Mouse (Mus musculus) liver (tissue): ENCODE measurements around the gene Stard3.

Experiments used
- DNase-seq: peaks from one replicate; pipeline ENCODE4 v3.0.0-alpha.2; 2020; ENCODE audit warnings: mixed read lengths

The Stard3 gene

DNA sequence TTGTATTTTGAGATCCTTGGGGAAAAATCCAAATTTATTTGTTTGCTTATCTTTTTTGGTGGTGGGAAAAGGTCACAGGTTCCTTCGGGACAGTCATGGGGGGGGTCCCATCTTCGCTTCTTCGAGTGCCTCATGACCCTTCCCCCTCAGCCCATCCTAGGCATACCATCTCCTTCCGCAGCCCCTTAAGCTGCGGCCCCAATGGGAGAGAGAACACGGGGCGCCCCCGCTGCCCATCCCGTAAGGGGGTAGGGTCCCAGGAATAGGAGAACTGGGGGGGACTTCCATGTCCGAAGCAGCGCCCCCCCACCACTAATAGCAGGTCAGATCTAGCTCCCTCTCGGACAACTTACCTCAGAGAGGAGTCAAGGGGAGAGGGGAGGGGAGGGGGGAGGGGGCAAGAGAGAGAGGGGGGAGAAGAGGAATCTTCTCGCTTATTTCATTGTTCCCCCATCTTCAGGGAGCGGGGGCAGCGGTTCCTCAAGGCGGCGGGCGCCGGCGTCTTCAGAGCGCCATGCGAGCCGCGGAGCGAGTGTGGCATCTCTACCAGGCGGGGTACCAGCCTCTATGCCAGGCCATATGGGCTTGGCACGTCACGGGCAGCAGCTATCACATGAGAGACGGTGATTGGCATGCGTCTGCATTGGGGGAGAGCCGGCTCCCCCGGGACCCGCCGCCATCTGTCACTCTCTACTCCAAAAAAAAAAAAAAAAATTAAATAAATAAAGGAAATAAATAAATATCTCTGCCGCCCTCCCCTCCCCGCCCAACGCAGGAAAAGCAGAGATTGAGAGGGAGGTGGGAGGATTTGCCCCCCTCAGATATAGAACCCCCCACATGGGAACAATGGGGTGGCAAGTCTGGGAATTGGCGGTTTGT, 28.8 kb upstream of the Stard3 start, which contains the start of gene Neurod2:
TSS of gene Neurod2 (minus strand) at position 568 of the 879 bp plus-strand sequence.
- DNase-seq, result no peak

DNA sequence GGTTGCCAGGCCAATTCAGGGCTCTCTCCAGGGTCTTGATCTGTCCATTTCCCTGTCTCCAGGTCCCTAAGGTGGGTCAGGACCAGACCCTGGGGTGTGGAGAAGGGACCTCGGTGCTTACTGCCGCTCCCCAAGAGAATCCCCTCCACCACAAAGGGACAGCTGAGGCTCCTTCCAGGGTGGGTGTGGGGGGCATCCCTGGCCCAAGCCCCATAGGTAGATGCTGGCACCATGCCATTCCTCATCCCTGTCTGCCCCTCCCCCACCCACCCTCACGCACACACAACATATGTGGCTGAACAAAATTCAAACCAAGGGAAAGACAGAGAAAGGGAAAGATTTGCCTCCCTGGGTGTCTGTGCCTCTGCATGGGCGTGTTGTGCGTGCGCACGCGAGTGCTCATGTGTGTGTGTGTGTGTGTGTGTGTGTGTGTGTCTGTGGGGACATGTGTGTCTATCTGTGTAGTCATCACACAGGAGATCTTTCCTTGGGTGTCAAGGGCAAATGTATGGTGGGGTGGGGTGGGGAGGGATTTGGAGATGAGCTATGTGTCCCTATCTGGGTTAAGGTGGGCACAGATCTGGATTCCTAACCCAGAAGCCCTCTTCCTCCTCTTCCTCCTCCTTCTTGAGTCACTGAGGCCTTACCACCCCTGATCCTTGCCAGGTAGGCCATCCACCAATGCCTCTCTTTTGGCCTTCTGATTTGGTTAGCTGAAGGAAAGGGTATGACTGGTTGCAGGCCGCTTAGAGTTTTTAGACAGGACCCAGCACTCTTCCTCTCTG, 28.0 kb upstream of the Stard3 start:
- DNase-seq, result no peak

DNA sequence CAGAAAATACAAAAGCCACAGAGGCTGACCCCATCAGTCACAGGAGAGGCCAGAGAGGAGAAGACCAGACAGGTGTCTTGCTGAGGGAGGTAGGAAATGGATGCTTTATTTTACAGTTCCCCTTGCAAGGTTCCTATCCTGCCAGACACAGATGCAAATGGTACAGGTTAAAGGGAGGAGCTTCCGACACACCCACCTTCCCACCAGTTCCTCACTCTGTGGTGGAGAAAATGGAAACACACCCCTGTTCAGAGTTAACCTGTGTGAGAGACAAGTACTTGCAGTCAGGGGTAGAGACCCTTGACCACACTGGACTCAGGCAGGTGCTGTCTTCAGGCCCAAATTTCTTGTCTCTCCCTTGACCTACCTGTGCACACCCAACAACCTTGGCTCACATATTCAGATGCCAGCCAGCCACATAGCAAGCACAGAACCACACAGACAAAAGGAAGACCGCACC, 27.4 kb upstream of the Stard3 start:
- DNase-seq, result no peak

DNA sequence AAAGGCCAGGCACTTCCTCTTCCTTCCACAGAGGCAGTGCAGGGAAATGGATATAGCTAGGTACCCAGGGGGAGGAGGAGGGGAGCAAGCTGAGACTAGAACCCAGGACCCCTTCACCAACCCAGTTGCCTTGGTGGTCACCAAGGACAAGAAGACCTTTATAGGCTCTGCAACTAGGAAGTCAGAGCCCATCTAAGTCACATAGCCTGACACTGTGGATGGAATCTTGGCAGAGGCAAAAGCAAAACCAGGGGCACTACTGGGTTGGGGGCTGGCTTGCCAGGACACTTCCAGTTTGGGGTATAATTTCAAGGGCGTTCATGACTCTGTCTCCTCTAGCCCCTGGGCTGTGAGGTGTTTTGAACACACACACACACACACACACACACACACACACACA, 26.8 kb upstream of the Stard3 start:
- no peak for DNase-seq

DNA sequence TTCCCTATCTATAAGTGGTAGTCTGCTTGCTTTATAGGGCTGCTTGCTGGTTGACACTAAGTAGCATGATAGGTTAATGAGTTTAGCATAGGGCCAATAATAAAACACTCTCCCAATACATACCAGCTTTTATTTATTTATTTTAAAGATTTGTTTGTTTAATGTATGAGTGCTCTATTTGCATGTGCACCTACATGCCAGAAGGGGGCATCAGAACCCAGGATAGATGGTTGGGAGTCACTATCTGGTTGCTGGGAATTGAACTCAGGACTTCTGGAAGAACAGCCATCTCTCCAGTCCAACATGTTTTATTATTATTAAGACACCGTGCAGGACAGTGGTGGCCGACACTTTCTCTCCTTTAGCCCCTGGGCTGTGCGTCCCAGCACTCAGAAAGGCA, 26.0 kb upstream of the Stard3 start:
- no peak for DNase-seq

DNA sequence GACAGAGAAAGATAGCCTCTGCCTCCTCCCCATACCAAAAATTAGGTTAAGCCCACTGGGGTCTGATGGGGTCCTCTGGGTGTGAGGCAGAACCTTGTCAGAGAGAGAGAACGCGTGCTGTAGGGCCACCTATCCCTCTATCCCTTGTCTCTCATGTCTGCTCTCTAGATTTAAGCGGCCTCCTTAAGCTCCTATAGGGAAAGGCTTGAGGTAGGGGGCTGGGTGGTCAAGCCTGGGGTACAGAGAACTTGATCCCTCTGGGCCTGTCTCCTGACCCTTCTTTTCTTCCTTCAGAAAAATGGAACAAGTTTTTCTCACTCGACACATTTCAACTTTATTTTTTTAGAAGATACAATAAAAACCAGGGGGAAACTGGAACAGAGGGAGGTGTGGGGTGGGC, 25.3 kb upstream of the Stard3 start:
- no peak for DNase-seq

DNA sequence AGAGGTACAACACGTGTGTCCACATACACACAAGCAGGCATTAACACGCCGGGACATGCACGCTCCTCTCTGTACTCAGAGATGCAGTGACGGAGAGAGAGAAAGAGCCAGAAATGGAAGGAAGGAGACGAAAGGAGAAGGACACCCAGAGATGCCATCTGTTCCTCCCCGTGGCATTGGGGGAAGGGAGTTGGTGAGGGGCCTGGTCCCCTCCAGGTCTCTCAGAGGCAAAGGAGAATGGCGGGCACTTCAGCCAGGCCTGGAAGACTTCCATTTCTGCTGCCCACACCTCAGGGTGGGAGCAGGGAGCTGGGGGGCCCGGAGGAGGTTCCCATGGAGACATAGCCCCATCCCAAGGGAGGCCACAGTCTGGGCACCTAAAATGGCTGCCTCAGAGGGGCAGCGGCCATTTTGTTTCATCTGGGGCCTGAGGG, 24.9 kb upstream of the Stard3 start:
- no peak for DNase-seq

DNA sequence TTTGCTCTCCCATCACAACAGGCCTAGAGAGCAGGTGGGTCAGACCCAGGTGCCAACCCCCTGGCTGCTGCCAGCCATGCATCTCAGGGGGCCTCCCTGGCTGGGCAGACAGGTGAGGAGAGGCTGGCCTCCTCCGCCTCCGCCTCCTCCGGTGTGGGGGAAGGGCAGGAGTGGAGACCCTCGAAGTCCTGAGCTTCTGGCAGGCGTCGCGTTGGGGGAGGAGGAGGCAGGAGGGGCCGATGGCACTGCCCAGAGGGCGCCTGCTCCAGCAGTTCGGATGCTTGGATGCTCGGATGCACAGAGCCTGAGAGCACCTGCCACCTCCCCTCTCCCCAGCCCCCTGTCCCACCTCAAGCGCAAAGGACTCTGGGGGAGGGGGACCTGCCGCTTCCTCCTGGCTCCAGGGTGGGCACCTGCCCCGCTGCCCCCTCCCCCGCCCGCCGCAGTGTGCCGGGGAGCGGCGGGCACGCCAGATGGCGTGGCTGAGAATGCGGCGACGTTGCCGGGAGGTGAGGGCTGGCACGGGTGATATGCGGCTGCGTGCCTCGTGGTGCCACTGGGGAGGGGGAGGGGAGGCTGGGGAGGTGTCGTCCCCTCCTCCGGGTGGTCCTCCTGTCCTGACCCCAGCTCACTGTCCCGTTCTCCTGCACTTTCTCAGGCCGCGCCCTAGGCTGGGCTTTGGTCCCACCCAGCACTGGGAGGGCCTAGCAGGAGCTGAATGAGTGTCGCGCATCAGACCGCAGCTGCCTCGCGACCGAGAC, 24.0 kb upstream of the Stard3 start:
- DNase-seq, result no peak

DNA sequence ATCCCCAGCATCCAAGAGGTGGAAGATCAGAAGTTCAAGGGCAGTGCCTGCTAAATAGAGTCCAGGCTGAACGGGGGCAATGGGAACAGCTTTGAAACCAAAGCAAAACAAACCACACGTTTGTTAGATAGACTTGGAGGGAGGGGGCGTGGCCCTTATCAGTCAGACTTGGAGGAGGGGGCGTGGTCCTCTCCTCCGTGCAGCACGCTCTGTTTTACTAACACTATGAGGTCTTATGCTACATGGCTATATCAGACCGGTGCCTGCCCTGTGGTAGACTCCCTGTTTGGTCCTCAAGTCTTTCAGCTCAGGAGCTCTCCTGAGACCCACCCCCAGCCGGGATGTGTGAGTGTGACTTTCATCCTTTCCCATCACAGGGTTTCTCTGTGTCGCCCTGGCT, 22.9 kb upstream of the Stard3 start:
- peak; percentile 40 for DNase-seq

DNA sequence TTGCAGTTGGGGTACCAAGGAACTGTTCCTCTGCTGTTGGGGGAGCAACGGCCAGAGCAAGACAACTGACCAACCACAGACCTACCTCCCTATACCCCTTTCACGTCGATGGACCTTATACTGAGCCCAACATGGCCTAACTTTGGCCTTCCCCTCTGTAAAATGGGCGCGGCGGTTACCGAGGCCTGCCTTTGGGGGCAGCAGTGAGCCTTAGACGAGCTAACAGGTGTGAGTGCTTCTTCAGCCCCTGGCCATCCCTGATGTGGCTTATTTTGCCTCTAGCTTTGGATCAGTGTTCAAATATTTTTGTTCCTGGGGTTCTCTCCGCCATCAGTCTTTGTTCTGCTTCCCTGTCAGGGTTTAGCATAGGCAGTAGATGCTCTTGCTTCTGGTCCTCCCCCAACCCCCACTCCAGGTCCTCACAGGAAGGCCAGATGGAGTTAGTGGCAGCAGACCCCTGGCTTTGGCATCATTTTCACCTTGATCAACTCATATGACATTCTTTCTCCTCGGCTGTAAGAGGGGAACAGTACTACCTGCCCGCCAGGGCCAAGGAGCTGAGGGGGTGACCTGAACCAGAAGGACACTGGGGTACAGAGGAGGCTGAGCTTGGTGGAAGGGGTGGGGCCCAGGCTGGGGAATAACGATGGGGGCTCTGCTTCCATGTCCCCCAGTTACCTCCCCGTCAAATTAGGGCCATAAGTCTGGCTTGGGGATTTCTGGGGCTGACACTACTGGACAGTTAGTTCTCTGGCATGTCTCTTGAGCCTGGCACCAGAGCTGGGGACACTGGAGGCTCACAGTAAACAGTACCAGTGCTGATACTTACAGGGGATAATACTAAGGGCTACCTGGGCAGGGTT, 21.7 kb upstream of the Stard3 start:
- no peak for DNase-seq

DNA sequence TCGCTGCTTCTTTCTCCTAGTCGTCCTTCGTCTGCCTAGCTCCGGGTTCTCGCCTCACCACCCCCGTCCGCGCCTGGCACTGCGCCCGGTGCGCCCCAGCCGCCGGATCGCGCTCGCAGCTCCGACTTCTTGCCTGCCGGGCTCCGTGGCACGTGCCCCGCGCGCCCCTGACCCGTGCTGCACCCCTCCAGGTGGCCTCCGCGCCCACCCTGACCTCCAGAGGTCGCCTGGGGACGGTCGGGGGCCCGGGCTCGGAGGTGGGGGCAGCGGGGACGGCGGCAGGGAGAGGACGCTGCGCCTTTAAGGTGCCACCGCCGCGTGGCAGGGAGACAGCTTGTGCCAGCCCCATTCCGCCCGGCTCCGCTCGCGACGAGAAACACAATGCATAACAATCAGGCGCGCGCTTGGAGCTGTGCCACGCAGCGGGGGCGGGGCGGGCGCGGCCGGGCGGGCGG, 19.6 kb upstream of the Stard3 start:
- no peak for DNase-seq

DNA sequence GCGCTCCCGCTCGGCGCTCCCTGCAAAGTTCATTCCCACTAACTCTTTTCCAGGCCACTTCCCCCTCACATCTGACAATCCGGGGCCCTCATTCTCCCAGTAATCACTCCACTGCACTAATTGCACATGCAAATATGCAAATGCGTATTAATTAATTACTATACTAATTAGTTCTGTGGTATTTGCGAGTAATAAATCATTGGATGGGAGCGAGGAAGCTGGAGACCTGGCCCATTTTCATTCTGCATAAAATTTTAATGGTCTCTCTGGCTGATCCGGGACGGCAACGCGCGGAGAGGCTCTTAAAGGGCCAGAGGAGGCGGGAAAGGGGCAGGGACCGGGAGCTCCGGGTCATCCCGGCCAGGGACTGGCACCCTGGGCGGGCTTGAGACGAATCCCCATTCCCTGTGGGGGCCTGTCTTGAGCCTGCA, 19.1 kb upstream of the Stard3 start:
- no peak for DNase-seq

DNA sequence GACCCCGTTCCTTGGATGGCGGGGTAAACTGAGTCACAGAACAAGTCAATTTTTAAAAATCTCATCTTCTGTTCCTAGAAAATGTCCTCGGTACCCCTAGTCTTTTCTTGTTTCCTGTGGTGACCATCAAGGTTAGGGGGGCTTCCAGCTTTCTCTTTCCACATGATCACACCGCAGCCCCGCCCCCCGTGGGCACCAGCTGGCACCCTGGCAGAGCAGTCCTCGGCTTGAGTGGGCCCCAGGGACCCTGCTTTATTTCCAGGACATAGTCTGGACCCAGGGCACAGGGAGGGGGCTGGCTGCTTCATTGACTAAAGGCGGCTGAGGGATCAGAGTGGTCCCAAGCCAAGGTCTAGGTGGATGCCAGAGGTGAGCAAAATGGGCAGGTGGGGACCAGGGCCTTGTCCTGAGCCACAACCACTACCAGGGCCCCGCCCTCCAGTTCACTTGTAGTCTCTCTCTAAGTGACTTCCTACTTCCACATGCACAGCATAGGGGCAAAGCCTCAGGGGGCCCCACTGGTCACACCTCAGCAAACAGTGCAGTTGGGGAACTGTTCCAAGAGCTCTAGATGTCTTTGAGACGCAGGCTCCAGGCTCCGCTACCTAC, 18.4 kb upstream of the Stard3 start:
- no peak for DNase-seq

DNA sequence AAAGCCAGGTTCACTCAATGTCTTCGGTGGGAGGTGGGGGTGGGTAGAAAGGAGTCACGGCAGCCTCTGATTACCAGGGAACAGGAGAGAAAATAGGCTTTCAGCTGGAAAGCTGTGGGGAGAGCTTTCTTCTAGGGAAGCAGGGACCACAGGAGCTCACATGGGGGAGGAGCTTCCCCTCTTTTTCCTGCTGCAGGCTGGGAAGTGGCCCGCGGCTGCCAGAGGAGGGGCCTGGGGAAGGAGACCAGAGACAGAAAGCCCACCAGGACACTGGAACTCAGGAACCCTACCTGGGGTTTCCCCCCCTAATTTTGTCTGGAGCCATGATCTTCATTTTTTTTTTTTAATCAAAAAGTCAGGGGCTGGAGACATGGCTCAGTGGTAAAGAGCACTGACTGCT, 17.6 kb upstream of the Stard3 start:
- no peak for DNase-seq

DNA sequence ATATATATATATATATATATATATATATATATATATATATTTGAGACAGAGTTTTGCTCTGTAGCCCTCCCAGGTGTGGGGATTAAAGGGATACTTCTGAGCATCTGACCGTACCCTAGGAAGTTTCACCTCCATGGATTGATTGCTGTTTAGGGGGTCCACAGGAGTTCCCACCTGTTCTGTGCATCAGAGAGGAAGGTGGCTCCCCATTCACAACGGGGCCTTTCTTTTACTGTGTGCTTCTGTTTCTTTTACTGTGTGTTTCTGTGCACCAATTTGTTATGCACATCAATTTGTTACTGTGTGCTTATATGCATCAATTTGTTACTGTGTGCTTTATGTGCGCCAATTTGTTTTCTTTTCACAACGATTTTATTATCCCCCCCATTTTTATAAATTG, 17.0 kb upstream of the Stard3 start:
- DNase-seq, result no peak

DNA sequence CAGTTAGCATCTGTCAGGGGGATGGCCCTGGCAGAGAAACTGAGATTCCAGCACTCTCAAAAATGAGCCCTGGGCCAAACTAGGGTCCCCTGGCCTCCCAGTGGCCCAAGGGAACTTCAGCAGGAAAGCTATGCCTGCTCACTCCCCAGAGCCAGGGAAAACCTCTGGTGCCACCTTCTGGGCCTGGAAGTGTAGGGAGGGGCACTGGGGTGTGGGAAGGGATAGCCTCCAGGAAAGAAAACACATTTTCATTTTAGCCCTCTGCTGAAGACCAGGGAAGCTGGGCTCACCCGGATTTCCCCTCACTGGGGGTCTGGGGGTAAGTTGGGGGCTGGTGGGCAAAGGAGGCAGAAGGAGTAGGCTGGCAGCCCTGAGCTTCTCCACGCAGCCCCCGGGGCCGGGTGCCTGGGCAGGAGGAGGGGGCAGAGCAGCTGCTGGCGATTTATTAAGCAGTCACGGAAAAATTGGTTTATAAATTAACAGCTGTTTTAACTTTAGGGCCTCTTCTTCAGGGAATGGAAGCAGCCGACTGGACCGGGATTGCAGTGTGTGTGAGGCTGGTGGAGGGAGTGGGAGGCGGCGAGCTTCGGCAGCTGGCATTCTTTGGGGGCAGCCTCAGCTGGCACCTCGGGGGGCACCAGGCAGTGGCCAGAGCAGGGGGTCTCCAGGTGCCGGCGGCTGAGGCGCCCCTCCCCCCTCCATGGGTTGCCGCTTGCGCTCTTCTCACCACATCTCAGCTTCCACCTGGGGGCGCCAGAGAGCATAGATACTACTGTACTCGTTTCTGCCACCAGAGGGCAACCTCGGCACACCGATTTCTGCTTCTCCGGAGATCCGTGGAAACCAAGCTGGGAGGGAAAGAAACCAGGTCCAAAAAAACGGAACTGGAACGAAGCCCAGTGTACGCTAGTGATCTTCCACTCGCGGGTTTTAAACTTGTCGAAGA, 15.9 kb upstream of the Stard3 start:
- peak; percentile 86 for DNase-seq

DNA sequence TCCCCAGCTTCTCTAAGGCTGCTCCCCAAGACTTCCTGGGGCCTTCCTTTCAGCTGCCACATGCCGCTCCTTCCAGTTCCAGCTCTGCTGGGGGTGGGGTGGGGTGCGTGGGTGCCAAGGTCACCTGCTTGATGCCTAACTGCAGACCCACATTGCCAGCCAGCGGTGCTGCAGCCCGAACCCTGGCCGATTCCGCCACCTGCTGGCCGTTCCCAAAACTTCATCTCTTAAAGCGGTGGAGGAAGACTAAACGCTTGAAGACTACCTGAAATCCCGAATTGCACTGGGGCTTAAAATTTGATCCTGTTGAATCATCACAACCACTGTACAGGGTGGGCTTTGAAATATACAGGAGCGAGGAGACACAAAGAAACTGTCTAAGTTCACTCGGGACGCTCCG, 12.9 kb upstream of the Stard3 start:
- peak; percentile 71 for DNase-seq

DNA sequence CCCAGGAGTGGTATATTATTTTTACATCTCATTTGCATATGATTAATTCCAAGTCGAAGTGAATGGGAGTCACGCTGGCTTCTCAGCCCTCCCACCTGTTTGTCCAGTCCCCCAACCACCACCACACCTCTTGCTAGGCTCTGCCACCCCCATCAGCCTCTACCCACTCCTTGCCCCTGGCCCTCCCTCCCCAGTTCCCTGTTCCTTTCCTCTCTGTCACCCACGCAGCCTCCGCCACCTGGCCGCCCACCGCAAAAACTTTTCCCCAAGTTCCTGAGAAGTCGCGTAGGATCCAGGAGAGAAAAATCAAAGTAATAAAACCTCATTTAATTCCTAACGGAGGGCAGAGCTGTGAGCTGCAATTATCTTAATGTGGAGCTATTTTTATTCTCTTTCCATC, 12.0 kb upstream of the Stard3 start:
- DNase-seq, result no peak

DNA sequence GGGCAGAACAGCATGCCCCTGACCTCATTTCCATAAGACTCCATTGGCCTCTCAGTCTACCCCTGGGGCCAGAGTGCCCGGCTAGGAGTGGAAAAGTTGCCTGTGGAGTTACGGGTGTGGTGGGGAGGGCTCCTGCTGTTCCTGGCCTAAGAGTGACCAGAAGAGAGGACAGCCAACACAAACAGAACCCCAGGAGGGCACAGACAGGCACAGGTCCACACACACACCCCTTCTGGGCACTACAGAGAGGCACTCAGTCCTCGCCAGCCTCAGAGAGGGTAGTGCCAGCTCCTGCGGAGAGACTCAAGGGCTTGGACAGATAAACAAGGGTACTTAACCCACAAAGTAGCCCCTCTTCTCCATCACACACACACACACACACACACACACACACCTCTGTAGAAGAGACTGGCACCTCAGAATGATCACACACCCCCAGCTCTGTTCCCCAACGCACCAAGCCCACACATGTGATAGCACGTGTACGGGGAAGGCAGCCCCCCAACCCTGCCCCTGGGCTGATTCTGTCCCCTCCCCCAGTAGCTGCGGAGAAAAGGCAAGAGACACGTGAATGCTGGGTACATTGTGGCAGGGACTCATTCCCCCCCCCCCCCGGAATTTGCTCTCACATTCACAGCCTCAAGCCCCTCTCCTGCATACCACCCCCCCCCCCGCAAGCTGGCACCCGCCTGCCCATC, 10.6 kb upstream of the Stard3 start:
- DNase-seq, result no peak
